Mouse (Mus musculus): Measurements from ENCODE around the gene Trip6. TPM values are rescaled to one million over a fixed set of nuclear protein-coding genes. Genes with fewer than 3 reads are reported as not detected.

Gene Trip6
- polyA plus RNA-seq, 1 experiment from 2014 or later = 155 TPM

- ChIA-PET POLR2A (interaction anchor here (1.7 to 5.3 kb wide), 3 partner anchors 10 to 29 kb away, joined by 5 to 34 read pairs (median 6); partner anchors contain the start of genes Slc12a9, Trip6 and Ufsp1), CTCF (interaction anchor here (1.9 kb wide), 1 partner anchor 9 kb away, joined by 7 read pairs; no protein-coding TSS in a partner anchor)
- ATAC-seq = no peak
Observed at GRCm38 (mm10) chr5:137304165-137304564, 10.0 kb downstream of the Trip6 start.

GRCm38 (mm10) chr5:137303609-137304008 is 10.6 kb downstream of the Trip6 start:
- CTCF ChIA-PET = interaction anchor here (0.7 kb wide), 1 partner anchor 223 kb away, joined by 4 read pairs; no protein-coding TSS in a partner anchor
- H3K27me3 ChIP-seq = no peaks in the 10 kb centered on the region
- no peak for TF ChIP-seq CTCF (IDR thresholded peaks at IDR 0.05)
- ATAC-seq = no peak
- DNase-seq (ENCODE audit: low read depth, low spot score) = no peak
- POLR2A ChIA-PET = interaction anchor here (1.7 to 5.3 kb wide), 2 partner anchors 9 to 10 kb away, joined by 5 to 34 read pairs; partner anchors contain the start of genes Trip6 and Ufsp1
- in situ Hi-C loops (cut with MboI; ENCODE audit: low pct_unique_long_range_greater_than_20kb) = no loop called here

More at GRCm38 (mm10) chr5:137304165-137304564, 10.0 kb downstream of the Trip6 start:
- H3K27me3 ChIP-seq = no peaks in the 10 kb centered on the region
- in situ Hi-C loops (cut with MboI; ENCODE audit: low pct_unique_long_range_greater_than_20kb) = no loop called here
- no peak for DNase-seq (ENCODE audit: low read depth, low spot score)
- no peak for TF ChIP-seq CTCF (IDR thresholded peaks at IDR 0.05)

DNA sequence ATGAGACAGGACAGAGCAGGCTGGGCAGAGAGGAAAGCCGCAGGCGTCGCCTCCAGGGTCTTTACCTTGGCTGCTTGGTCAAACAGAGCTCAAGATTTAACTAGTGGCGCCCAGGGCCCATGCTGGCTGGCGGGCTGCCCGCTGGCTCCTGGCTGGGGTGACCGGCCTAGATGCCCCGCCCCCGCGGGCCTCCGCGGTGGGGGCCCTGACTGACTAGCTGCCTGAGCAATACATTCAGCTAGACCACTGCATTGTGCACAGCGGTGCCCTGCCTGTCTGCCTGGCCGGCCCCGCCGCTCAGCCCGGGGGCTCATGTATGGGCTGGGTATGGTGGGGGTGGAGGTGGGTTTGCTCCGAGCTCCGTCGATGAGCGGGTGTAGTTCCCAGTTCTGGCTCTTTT is 13.0 kb downstream of the Trip6 start:
- ChIA-PET CTCF (no interaction called here), POLR2A (no interaction called here)
- no peaks in the 10 kb centered on the region for H3K27me3 ChIP-seq
- TF ChIP-seq CTCF (IDR thresholded peaks at IDR 0.05) = no peak
- in situ Hi-C loops (cut with MboI; ENCODE audit: low pct_unique_long_range_greater_than_20kb) = no loop called here
- ATAC-seq (no peak), DNase-seq (ENCODE audit: low read depth, low spot score) (no peak)

- no peaks in the 10 kb centered on the region for H3K27me3 ChIP-seq
- no peak for ATAC-seq
- no peak for TF ChIP-seq CTCF (IDR thresholded peaks at IDR 0.05)
- no peak for DNase-seq (ENCODE audit: low read depth, low spot score)
- in situ Hi-C loops (cut with MboI; ENCODE audit: low pct_unique_long_range_greater_than_20kb) = no loop called here
- ChIA-PET POLR2A (no interaction called here), CTCF (no interaction called here)
Observed at GRCm38 (mm10) chr5:137299240-137299639, 15.0 kb downstream of the Trip6 start.

GRCm38 (mm10) chr5:137297126-137297525 is 17.1 kb downstream of the Trip6 start:
- ChIA-PET POLR2A (interaction anchor here (1.3 to 4.7 kb wide), 2 partner anchors 8 to 9 kb away, joined by 4 to 34 read pairs; partner anchors contain the start of gene Srrt), CTCF (no interaction called here)
- ATAC-seq (no peak), DNase-seq (ENCODE audit: low read depth, low spot score) (no peak)
- no peak for TF ChIP-seq CTCF (IDR thresholded peaks at IDR 0.05)
- no peaks in the 10 kb centered on the region for H3K27me3 ChIP-seq
- in situ Hi-C loops (cut with MboI; ENCODE audit: low pct_unique_long_range_greater_than_20kb) = no loop called here

- no peaks in the 10 kb centered on the region for H3K27me3 ChIP-seq
- in situ Hi-C loops (cut with MboI; ENCODE audit: low pct_unique_long_range_greater_than_20kb) = no loop called here
- no peak for TF ChIP-seq CTCF (IDR thresholded peaks at IDR 0.05)
- ChIA-PET POLR2A (interaction anchor here (4.7 kb wide), 1 partner anchor 9 kb away, joined by 34 read pairs; the partner anchor contains the start of gene Srrt), CTCF (interaction anchor here (1.3 to 1.8 kb wide), 2 partner anchors 9 to 206 kb away, joined by 3 to 7 read pairs; no protein-coding TSS in a partner anchor)
- ATAC-seq (no peak), DNase-seq (ENCODE audit: low read depth, low spot score) (no peak)
Observed at GRCm38 (mm10) chr5:137295712-137296111, 18.5 kb downstream of the Trip6 start.

GRCm38 (mm10) chr5:137295296-137295695 is 18.9 kb downstream of the Trip6 start:
- ChIA-PET CTCF (interaction anchor here (1.8 kb wide), 1 partner anchor 10 kb away, joined by 7 read pairs; no protein-coding TSS in a partner anchor), POLR2A (interaction anchor here (1.1 to 4.7 kb wide), 2 partner anchors 10 to 89 kb away, joined by 3 to 34 read pairs; partner anchors contain the start of gene Srrt)
- in situ Hi-C loops (cut with MboI; ENCODE audit: low pct_unique_long_range_greater_than_20kb) = no loop called here
- H3K27me3 ChIP-seq = no peaks in the 10 kb centered on the region
- TF ChIP-seq CTCF (IDR thresholded peaks at IDR 0.05) = no peak
- no peak for ATAC-seq
- no peak for DNase-seq (ENCODE audit: low read depth, low spot score)

DNA sequence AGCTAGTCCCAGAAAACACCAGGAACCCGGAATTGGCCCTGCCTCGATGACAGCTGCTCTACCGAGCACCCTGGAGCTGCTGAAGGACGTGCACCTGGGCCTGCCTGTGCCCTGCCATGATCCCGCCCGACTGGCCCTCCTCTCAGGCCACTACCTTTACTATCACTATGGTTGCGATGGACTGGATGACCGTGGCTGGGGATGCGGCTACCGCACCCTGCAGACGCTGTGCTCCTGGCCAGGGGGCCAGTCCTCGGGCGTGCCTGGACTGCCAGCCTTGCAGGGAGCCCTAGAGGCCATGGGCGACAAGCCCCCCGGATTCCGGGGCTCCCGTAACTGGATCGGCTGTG is 19.5 kb downstream of the Trip6 start:
- ATAC-seq (peak; percentile 22), DNase-seq (ENCODE audit: low read depth, low spot score) (no peak)
- no peaks in the 10 kb centered on the region for H3K27me3 ChIP-seq
- POLR2A ChIA-PET = interaction anchor here (0.6 to 4.7 kb wide), 4 partner anchors 10 to 90 kb away, joined by 3 to 34 read pairs (median 4); partner anchors contain the start of gene Srrt
- CTCF ChIA-PET = interaction anchor here (1.8 to 1.9 kb wide), 2 partner anchors 8 to 10 kb away, joined by 5 to 7 read pairs; no protein-coding TSS in a partner anchor
- TF ChIP-seq CTCF (IDR thresholded peaks at IDR 0.05) = no peak
- in situ Hi-C loops (cut with MboI; ENCODE audit: low pct_unique_long_range_greater_than_20kb) = no loop called here

- CTCF ChIA-PET = interaction anchor here (0.7 to 1.9 kb wide), 4 partner anchors 8 to 208 kb away, joined by 3 to 5 read pairs (median 4); partner anchors contain the start of gene Pop7
Observed at GRCm38 (mm10) chr5:137293839-137294743, 20.1 kb downstream of the Trip6 start, which contains the start of gene Ufsp1. Gene Ufsp1, plus strand, starts transcription at chr5:137294629.

DNA sequence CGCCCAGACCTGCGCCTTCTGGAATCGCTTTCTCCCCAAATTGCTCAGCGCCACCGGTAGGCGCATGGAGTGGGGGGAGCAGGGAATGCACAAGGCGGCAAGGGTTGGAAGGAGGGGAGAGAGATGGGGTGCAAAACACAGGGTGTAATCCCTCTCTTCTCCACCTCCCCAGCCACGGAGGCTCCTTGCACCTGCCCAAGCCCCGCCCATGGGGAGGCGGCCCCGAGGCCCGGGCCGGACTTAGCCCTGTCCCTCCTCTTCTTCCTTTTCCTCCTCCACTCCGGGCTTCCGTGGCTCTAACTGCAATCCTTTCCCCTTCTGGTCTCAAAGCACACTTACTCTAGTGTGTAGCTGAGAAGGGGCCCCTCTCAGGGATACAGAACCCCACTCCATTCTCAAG is 20.9 kb downstream of the Trip6 start:
- no peak for DNase-seq (ENCODE audit: low read depth, low spot score)
- in situ Hi-C loops (cut with MboI; ENCODE audit: low pct_unique_long_range_greater_than_20kb) = no loop called here
- CTCF ChIA-PET = interaction anchor here (0.7 to 1.9 kb wide), 4 partner anchors 9 to 209 kb away, joined by 3 to 5 read pairs (median 4); partner anchors contain the start of gene Pop7
- ATAC-seq = peak; percentile 49
- POLR2A ChIA-PET = interaction anchor here (0.6 to 4.7 kb wide), 5 partner anchors 12 to 188 kb away, joined by 3 to 34 read pairs (median 5); partner anchors contain the start of genes Srrt and Trip6
- no peak for TF ChIP-seq CTCF (IDR thresholded peaks at IDR 0.05)
- H3K27me3 ChIP-seq = peaks cover 3% of the 10 kb centered on the region

More at GRCm38 (mm10) chr5:137293839-137294743, 20.1 kb downstream of the Trip6 start, which contains the start of gene Ufsp1:
- H3K27me3 ChIP-seq = no peaks in the 10 kb centered on the region
- POLR2A ChIA-PET = interaction anchor here (0.6 to 4.7 kb wide), 7 partner anchors 11 to 187 kb away, joined by 3 to 34 read pairs (median 5); partner anchors contain the start of genes Srrt and Trip6
- ATAC-seq (peak; percentile 79), DNase-seq (ENCODE audit: low read depth, low spot score) (peak; percentile 89)
- in situ Hi-C loops (cut with MboI; ENCODE audit: low pct_unique_long_range_greater_than_20kb) = no loop called here
- TF ChIP-seq CTCF (IDR thresholded peaks at IDR 0.05) = no peak

Measured in Patski (cell line).